Mouse (Mus musculus): ENCODE measurements around the gene Rpusd3.

Gene Rpusd3

GRCm38 (mm10) chr6:113388960-113389359, 30.2 kb downstream of the Rpusd3 start, which contains the start of gene Ttll3:
Ttll3 (plus strand) TSS chr6:113389260.
- no peak for DNase-seq (ENCODE audit: extremely low read depth, low read depth)

- no peak for DNase-seq (ENCODE audit: extremely low read depth, low read depth)
These were observed 33.1 kb downstream of the Rpusd3 start for GRCm38 (mm10) chr6:113386025-113386424.

GRCm38 (mm10) chr6:113385160-113385714, 33.9 kb downstream of the Rpusd3 start:
- DNase-seq (ENCODE audit: extremely low read depth, low read depth): no peak

GRCm38 (mm10) chr6:113384351-113384927, 34.7 kb downstream of the Rpusd3 start:
- no peak for DNase-seq (ENCODE audit: extremely low read depth, low read depth)

GRCm38 (mm10) chr6:113380480-113380879, 38.7 kb downstream of the Rpusd3 start:
- DNase-seq (ENCODE audit: extremely low read depth, low read depth): no peak

GRCm38 (mm10) chr6:113379246-113379645, 39.9 kb downstream of the Rpusd3 start:
- peak; percentile 44 for DNase-seq (ENCODE audit: extremely low read depth, low read depth)

GRCm38 (mm10) chr6:113377496-113378385, 41.4 kb downstream of the Rpusd3 start, which contains the start of the genes Tada3 and Arpc4:
Tada3 (minus strand) TSS chr6:113377883.
Arpc4 (plus strand) TSS chr6:113378115.
- peak; percentile 90 for DNase-seq (ENCODE audit: extremely low read depth, low read depth)

- DNase-seq (ENCODE audit: extremely low read depth, low read depth): no peak
These were observed 42.0 kb downstream of the Rpusd3 start for GRCm38 (mm10) chr6:113377172-113377495.

- no peak for DNase-seq (ENCODE audit: extremely low read depth, low read depth)
These were observed 45.6 kb downstream of the Rpusd3 start for GRCm38 (mm10) chr6:113373491-113373890.

GRCm38 (mm10) chr6:113370194-113370929, 48.8 kb downstream of the Rpusd3 start:
- DNase-seq (ENCODE audit: extremely low read depth, low read depth): no peak

GRCm38 (mm10) chr6:113368577-113368976, 50.6 kb downstream of the Rpusd3 start:
- DNase-seq (ENCODE audit: extremely low read depth, low read depth): no peak

GRCm38 (mm10) chr6:113368124-113368523, 51.0 kb downstream of the Rpusd3 start:
- no peak for DNase-seq (ENCODE audit: extremely low read depth, low read depth)

- no peak for DNase-seq (ENCODE audit: extremely low read depth, low read depth)
These were observed 51.6 kb downstream of the Rpusd3 start for GRCm38 (mm10) chr6:113367574-113367973.

GRCm38 (mm10) chr6:113366639-113367038, 52.5 kb downstream of the Rpusd3 start:
- DNase-seq (ENCODE audit: extremely low read depth, low read depth): no peak

All from MEL-GATA-1-ER (cell line).